15 mouse cellular contexts compared by ENCODE assay signal in the genomic region with DNA sequence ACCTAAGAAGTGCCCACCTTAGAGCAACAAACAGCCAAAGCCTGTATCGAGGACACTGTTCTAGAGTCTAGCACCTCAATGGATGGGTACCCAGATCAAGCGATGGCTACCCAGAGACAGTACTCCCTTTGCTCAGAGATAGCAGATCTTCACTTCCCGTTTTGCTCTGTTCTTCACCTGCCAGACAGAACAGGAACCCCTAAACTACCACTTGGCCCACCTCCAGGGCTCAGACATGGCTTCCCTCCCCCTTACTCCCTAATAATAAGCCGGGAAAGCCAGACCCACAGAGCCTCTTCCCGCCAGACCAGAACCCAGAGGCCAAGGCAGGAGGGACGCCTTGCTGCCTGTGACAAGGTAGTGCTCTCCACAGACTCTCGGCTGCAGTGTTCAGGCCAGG. TPM values are rescaled to one million over a fixed set of nuclear protein-coding genes. Genes with fewer than 3 reads are reported as not detected.
DNase-seq lines count a peak whose midpoint lies in the region; ATAC-seq lines count a peak whose summit lies in the region.
"Had no signal": no experiment of that assay in that cellular context is flagged by ENCODE, and none has a peak within 500 bp of the region (broad histone marks: within the 10 kb centered on the region; RNA-seq: fewer than 3 reads in every experiment).

No protein-coding gene starts in this region.

- DNase-seq in lung, postnatal 10 days = peak; percentile 19
- DNase-seq in lung, postnatal 36 days = no peak
- peak; percentile 54 for DNase-seq in cerebellum, adult 8-10 months
- DNase-seq in splenic B cell, adult 2 months (ENCODE audit: low read depth, low spot score) = peak; percentile 40
- no peak for DNase-seq in Muller cell, postnatal 12 days (ENCODE audit: inconsistent ontology term)

- H3K4me2 ChIP-seq in heart, embryonic 13.5 days = peak overlapping the region; percentile 88; the same call in 1 of the 2 replicates
- no peak overlapping the region for H3K4me2 ChIP-seq in heart, embryonic 11.5 days

- no peak overlapping the region for H3K9ac ChIP-seq in heart, embryonic 13.5 days
- no peak overlapping the region for H3K9ac ChIP-seq in heart, embryonic 11.5 days (ENCODE audit: low read depth, low read length)
- H3K9ac ChIP-seq: hindbrain, embryonic 14.5 days had no signal

- H3K27ac ChIP-seq in heart, embryonic 13.5 days (replicated peaks) = no peak overlapping the region
- no peak overlapping the region for H3K27ac ChIP-seq in heart, embryonic 11.5 days (ENCODE audit: low read depth, low read length)
- H3K27ac ChIP-seq: hindbrain, embryonic 14.5 days; kidney, postnatal 0 days had no signal

- H3K36me3 ChIP-seq in heart, embryonic 13.5 days = peaks cover 18% of the 10 kb centered on the region
- H3K36me3 ChIP-seq in heart, embryonic 11.5 days (ENCODE audit: control insufficient read depth, insufficient read depth, low read length) = no peaks in the 10 kb centered on the region
- no peaks in the 10 kb centered on the region for H3K36me3 ChIP-seq in splenic B cell, adult 2 months (ENCODE audit: control insufficient read depth, insufficient read depth, low read length, poor library complexity, severe bottlenecking)

- 63% methylated on average over 7 of the region's 7 CpGs for WGBS in heart, embryonic 13.5 days
- WGBS in heart, embryonic 11.5 days (ENCODE audit: insufficient replicate concordance) = 76% methylated on average over 7 of the region's 7 CpGs

- no peaks in the 10 kb centered on the region for H3K9me3 ChIP-seq in heart, embryonic 13.5 days
- no peaks in the 10 kb centered on the region for H3K9me3 ChIP-seq in heart, embryonic 11.5 days (replicated peaks; ENCODE audit: control insufficient read depth, low read length)
- H3K9me3 ChIP-seq: heart, embryonic 12.5 days; megakaryocyte, embryonic 14.5 days had no signal

- no peaks in the 10 kb centered on the region for H3K27me3 ChIP-seq in heart, embryonic 13.5 days (replicated peaks)
- no peaks in the 10 kb centered on the region for H3K27me3 ChIP-seq in heart, embryonic 11.5 days (ENCODE audit: control insufficient read depth, insufficient read depth, low read length)
- no peaks in the 10 kb centered on the region for H3K27me3 ChIP-seq in splenic B cell, adult 2 months (ENCODE audit: control insufficient read depth, insufficient read depth, low read length, poor library complexity, severe bottlenecking)
- H3K27me3 ChIP-seq: heart, embryonic 12.5 days; megakaryocyte, embryonic 14.5 days had no signal

- ATAC-seq in heart, embryonic 13.5 days (ENCODE audit: extremely low read depth, insufficient number of reproducible peaks, low FRiP score, low TSS enrichment) = no peak
- no peak for ATAC-seq in heart, embryonic 11.5 days (replicated peaks; ENCODE audit: insufficient number of reproducible peaks, low FRiP score, low TSS enrichment)

- H3K4me3 ChIP-seq in heart, embryonic 13.5 days = no peak overlapping the region
- H3K4me3 ChIP-seq in heart, embryonic 11.5 days (ENCODE audit: low read depth, low read length) = no peak overlapping the region

- H3K4me1 ChIP-seq in heart, embryonic 13.5 days = peaks cover 34% of the 10 kb centered on the region
- peaks cover 18% of the 10 kb centered on the region for H3K4me1 ChIP-seq in heart, embryonic 11.5 days (ENCODE audit: control insufficient read depth, insufficient read depth, low read length)

RNA-seq across cellular contexts. Expression of a gene that starts 1.2 kb away (rescaled TPM):
- 20.7 and 21.2 TPM in 2 replicates for polyA plus RNA-seq in heart, embryonic 13.5 days (2015; fragmentation: Nextera tagmentation; extraction: Ambion mirVana)
- polyA plus RNA-seq in heart, embryonic 11.5 days (2014; fragmentation: Nextera tagmentation; extraction: Ambion mirVana) = 22.2 and 27.7 TPM in 2 replicates

RNA-seq across cellular contexts. Expression of a gene that starts 4.6 kb away (rescaled TPM):
- 6.5 and 7.1 TPM in 2 replicates for polyA plus RNA-seq in heart, embryonic 13.5 days (2015; fragmentation: Nextera tagmentation; extraction: Ambion mirVana)
- 6.1 and 8.4 TPM in 2 replicates for polyA plus RNA-seq in heart, embryonic 11.5 days (2014; fragmentation: Nextera tagmentation; extraction: Ambion mirVana)

RNA-seq across cellular contexts. Expression of a gene that starts 10.7 kb away (rescaled TPM):
- polyA plus RNA-seq in heart, embryonic 13.5 days (2015; fragmentation: Nextera tagmentation; extraction: Ambion mirVana) = 0.34 TPM in 1 of 2 replicates, not detected in the other
- polyA plus RNA-seq in heart, embryonic 11.5 days (2014; fragmentation: Nextera tagmentation; extraction: Ambion mirVana) = 0.29 TPM in 1 of 2 replicates, not detected in the other
- polyA plus RNA-seq: CD4-positive, CD25-positive, alpha-beta regulatory T cell, adult 4 months; forebrain, postnatal 0 days; heart, embryonic 12.5 days; hindbrain, embryonic 14.5 days had no signal

RNA-seq across cellular contexts. Expression of a gene that starts 39.7 kb away (rescaled TPM):
- 70.0 and 72.4 TPM in 2 replicates for polyA plus RNA-seq in heart, embryonic 13.5 days (2015; fragmentation: Nextera tagmentation; extraction: Ambion mirVana)
- polyA plus RNA-seq in heart, embryonic 11.5 days (2014; fragmentation: Nextera tagmentation; extraction: Ambion mirVana) = 70.0 and 82.8 TPM in 2 replicates

RNA-seq across cellular contexts. Expression of a gene that starts 52.7 kb away (rescaled TPM):
- not detected in 2 replicates for polyA plus RNA-seq in heart, embryonic 13.5 days (2015; fragmentation: Nextera tagmentation; extraction: Ambion mirVana)
- polyA plus RNA-seq in heart, embryonic 11.5 days (2014; fragmentation: Nextera tagmentation; extraction: Ambion mirVana) = not detected in 2 replicates
- polyA plus RNA-seq: brain, embryonic 14.5 days; forebrain, postnatal 0 days; heart, embryonic 12.5 days; hindbrain, embryonic 14.5 days; kidney, postnatal 0 days; lung, embryonic 14.5 days had no signal

Comparison
In these comparisons a context has a peak if more than half of its experiments do, and no peak if none do; other contexts are left out.
1. DNase-seq: peak in lung, postnatal 10 days (single experiment), cerebellum, adult 8-10 months (single experiment) and splenic B cell, adult 2 months (single experiment); none in lung, postnatal 36 days (single experiment) and Muller cell, postnatal 12 days (single experiment).